Mouse (Mus musculus) stomach, postnatal 0 days (tissue): ENCODE measurements around the gene Spg11.

Source experiments
- CTCF ChIP-seq: IDR thresholded peaks from 2 replicates; pipeline ENCODE4 v1.5.1; 2016; ENCODE audit warnings: antibody characterized with exemption, low read depth, mild to moderate bottlenecking, moderate library complexity
- EP300 ChIP-seq: optimal IDR thresholded peaks from 2 replicates; pipeline ENCODE3; 2016; ENCODE audit warnings: antibody characterized with exemption

DNA sequence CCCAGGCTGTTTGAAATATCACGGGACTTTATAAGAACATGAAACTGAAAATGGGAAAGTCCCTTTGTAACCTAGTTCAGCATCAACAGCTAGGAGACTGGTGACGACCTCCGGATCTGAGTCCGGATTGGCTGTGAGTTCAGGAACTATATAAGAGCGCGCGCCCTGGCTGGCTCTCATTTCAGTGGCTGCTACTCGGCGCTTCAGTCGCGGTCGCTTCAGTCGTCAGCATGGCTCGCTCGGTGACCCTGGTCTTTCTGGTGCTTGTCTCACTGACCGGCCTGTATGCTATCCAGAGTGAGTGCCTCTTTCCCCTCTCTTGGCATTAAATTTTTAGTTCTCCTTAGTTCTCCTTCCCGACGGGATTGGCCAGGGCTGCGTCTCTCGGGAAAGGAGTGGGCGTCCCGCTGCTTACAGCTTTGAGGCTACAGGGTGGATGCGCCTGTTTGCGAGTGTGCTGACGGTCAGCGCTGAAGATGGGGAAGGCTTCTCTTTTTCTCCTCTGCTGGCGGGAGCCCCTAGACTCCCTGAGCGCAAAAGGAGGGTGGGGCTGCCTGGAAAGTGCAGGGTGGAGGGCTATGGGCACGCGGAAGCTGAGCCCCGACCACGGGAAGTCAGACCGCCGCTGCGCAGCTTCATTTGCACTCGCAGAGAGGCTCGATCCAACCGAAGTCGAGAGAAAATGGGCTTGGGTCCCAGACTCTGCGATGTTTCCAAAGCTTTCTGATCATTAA, 29.5 kb upstream of the Spg11 start, which contains the start of gene B2m:
- no peak for TF ChIP-seq EP300
- TF ChIP-seq CTCF, result no peak
